ENCODE assay signal across 18 mouse cellular contexts in genomic region chr19:14096187-14096586, GRCm38 (mm10).
DNase-seq lines count a peak whose midpoint lies in the region; ATAC-seq and TF ChIP-seq lines count a peak whose summit lies in the region.
"Had no signal": no experiment of that assay in that cellular context is flagged by ENCODE, and none has a peak within 500 bp of the region (broad histone marks: within the 10 kb centered on the region; RNA-seq: fewer than 3 reads in every experiment).

No protein-coding gene starts in this region.

- no peak overlapping the region for H3K4me3 ChIP-seq in cerebellum, adult 2 months (replicated peaks; ENCODE audit: insufficient read depth, low read depth, low read length)
- no peak overlapping the region for H3K4me3 ChIP-seq in forebrain, embryonic 14.5 days (ENCODE audit: low read depth, low read length)
- no peak overlapping the region for H3K4me3 ChIP-seq in forebrain, embryonic 13.5 days
- no peak overlapping the region for H3K4me3 ChIP-seq in hindbrain, embryonic 16.5 days (ENCODE audit: low read length)
- H3K4me3 ChIP-seq: neural tube, embryonic 12.5 days had no signal

- DNase-seq in cerebellum, adult 2 months, result peak; percentile 3 to 7
- DNase-seq in cerebellum, adult 18-20 months, result no peak
- DNase-seq in forebrain, embryonic 14.5 days (ENCODE audit: low spot score), result peak; percentile 33
- peak; percentile 16 for DNase-seq in retina, adult 2 months (ENCODE audit: low read depth, low spot score)
- no peak for DNase-seq in layer of hippocampus, adult 9-11 months
- no peak for DNase-seq in urinary bladder, postnatal 25 days (ENCODE audit: low spot score)
- DNase-seq: cerebellum, adult 9-11 months; gastrocnemius, postnatal 14 days; kidney, adult 2 months; kidney, postnatal 4 days; lung, adult 18-20 months; lung, postnatal 4 days; thymus, postnatal 36 days had no signal

- H3K36me3 ChIP-seq in forebrain, embryonic 14.5 days (ENCODE audit: control insufficient read depth, insufficient read depth, low read length), result no peaks in the 10 kb centered on the region
- H3K36me3 ChIP-seq in forebrain, embryonic 13.5 days (ENCODE audit: poor library complexity, severe bottlenecking), result no peaks in the 10 kb centered on the region
- no peaks in the 10 kb centered on the region for H3K36me3 ChIP-seq in hindbrain, embryonic 16.5 days (ENCODE audit: control insufficient read depth, insufficient read depth, low read length)
- H3K36me3 ChIP-seq: G1E; neural tube, embryonic 12.5 days had no signal

- H3K9ac ChIP-seq in forebrain, embryonic 14.5 days (ENCODE audit: low read length), result no peak overlapping the region
- H3K9ac ChIP-seq in forebrain, embryonic 13.5 days, result no peak overlapping the region
- H3K9ac ChIP-seq in hindbrain, embryonic 16.5 days (ENCODE audit: low read depth, low read length), result no peak overlapping the region
- H3K9ac ChIP-seq: neural tube, embryonic 12.5 days had no signal

- no peak for ATAC-seq in forebrain, embryonic 14.5 days
- ATAC-seq in forebrain, embryonic 13.5 days, result no peak
- peak; percentile 48; the same call in 1 of the 2 replicates for ATAC-seq in hindbrain, embryonic 16.5 days
- ATAC-seq: CD4-positive, CD25-positive, alpha-beta regulatory T cell, adult 4 months had no signal

- H3K9me3 ChIP-seq in forebrain, embryonic 14.5 days (replicated peaks; ENCODE audit: control insufficient read depth, low read length), result no peaks in the 10 kb centered on the region
- no peaks in the 10 kb centered on the region for H3K9me3 ChIP-seq in forebrain, embryonic 13.5 days (replicated peaks)
- H3K9me3 ChIP-seq in hindbrain, embryonic 16.5 days (ENCODE audit: control insufficient read depth, low read length), result no peaks in the 10 kb centered on the region
- H3K9me3 ChIP-seq: G1E; neural tube, embryonic 12.5 days had no signal

- WGBS in cerebellum, adult 2 months, result 10% methylated on average over 5 of the region's 5 CpGs
- 71% methylated on average over 5 of the region's 5 CpGs for WGBS in forebrain, embryonic 14.5 days
- 74% methylated on average over 5 of the region's 5 CpGs for WGBS in forebrain, embryonic 13.5 days
- 39% methylated on average over 5 of the region's 5 CpGs for WGBS in hindbrain, embryonic 16.5 days

- no peaks in the 10 kb centered on the region for H3K27me3 ChIP-seq in cerebellum, adult 2 months (ENCODE audit: control insufficient read depth, insufficient read depth, low read length)
- no peaks in the 10 kb centered on the region for H3K27me3 ChIP-seq in forebrain, embryonic 14.5 days (replicated peaks; ENCODE audit: control insufficient read depth, insufficient read depth, low read length)
- no peaks in the 10 kb centered on the region for H3K27me3 ChIP-seq in forebrain, embryonic 13.5 days
- H3K27me3 ChIP-seq in hindbrain, embryonic 16.5 days (replicated peaks; ENCODE audit: control insufficient read depth, insufficient read depth, low read length), result no peaks in the 10 kb centered on the region
- H3K27me3 ChIP-seq: neural tube, embryonic 12.5 days had no signal

- H3K4me1 ChIP-seq in cerebellum, adult 2 months (ENCODE audit: control insufficient read depth, insufficient read depth, low read length), result no peaks in the 10 kb centered on the region; the same call in 1 of the 2 replicates
- no peaks in the 10 kb centered on the region for H3K4me1 ChIP-seq in forebrain, embryonic 14.5 days (ENCODE audit: control insufficient read depth, insufficient read depth, low read length)
- no peaks in the 10 kb centered on the region for H3K4me1 ChIP-seq in forebrain, embryonic 13.5 days
- H3K4me1 ChIP-seq in hindbrain, embryonic 16.5 days (ENCODE audit: control insufficient read depth, insufficient read depth, low read depth, low read length), result no peaks in the 10 kb centered on the region
- H3K4me1 ChIP-seq: neural tube, embryonic 12.5 days had no signal

- TF ChIP-seq POLR2A in cerebellum, adult 2 months (IDR thresholded peaks at IDR 0.05; ENCODE audit: borderline replicate concordance, insufficient read depth, low read length), result no peak

- no peak for TF ChIP-seq CTCF in cerebellum, adult 2 months (IDR thresholded peaks at IDR 0.05; ENCODE audit: borderline replicate concordance, insufficient read depth, low read depth, low read length)

- H3K4me2 ChIP-seq in forebrain, embryonic 14.5 days (ENCODE audit: low read length), result no peak overlapping the region
- no peak overlapping the region for H3K4me2 ChIP-seq in forebrain, embryonic 13.5 days
- H3K4me2 ChIP-seq in hindbrain, embryonic 16.5 days (ENCODE audit: low read length), result no peak overlapping the region
- H3K4me2 ChIP-seq: neural tube, embryonic 12.5 days had no signal

- no peak overlapping the region for H3K27ac ChIP-seq in cerebellum, adult 2 months (ENCODE audit: insufficient read depth, low read length)
- H3K27ac ChIP-seq in forebrain, embryonic 14.5 days (ENCODE audit: low read depth, low read length), result no peak overlapping the region
- H3K27ac ChIP-seq in forebrain, embryonic 13.5 days, result no peak overlapping the region
- no peak overlapping the region for H3K27ac ChIP-seq in hindbrain, embryonic 16.5 days (ENCODE audit: low read depth, low read length)
- H3K27ac ChIP-seq: neural tube, embryonic 12.5 days had no signal

Comparison
In these comparisons a context has a peak if more than half of its experiments do, and no peak if none do; other contexts are left out.
1. DNase-seq: peak in cerebellum, adult 2 months (2 of 2), forebrain, embryonic 14.5 days (single experiment) and retina, adult 2 months (single experiment); none in cerebellum, adult 18-20 months (0 of 2), layer of hippocampus, adult 9-11 months (single experiment) and urinary bladder, postnatal 25 days (single experiment).